Mouse (Mus musculus) hindbrain, embryonic 16.5 days (tissue): ENCODE data around the gene Loxl3. TPM values are rescaled to one million over a fixed set of nuclear protein-coding genes. Genes with fewer than 3 reads are reported as not detected.

Experiments
- ATAC-seq: fragments of 200-750 bp; cut with Nextera tagmentation; 2 replicates; pipeline ENCODE4 v1.8.0; 2017; ENCODE audit warnings: moderate TSS enrichment, moderate library complexity
- H3K27ac ChIP-seq: fragments of 300-500 bp; sonication (generic); 2 replicates; pipeline ENCODE4 v1.5.1; 2014; ENCODE audit warnings: low read depth, mild to moderate bottlenecking, control low read depth, low read length, moderate library complexity
- H3K27me3 ChIP-seq: fragments of 300-500 bp; sonication (generic); replicated peaks from 2 replicates; pipeline ENCODE4 v1.6.1; 2014; ENCODE audit warnings: low read length; ENCODE audit not compliant: control insufficient read depth, insufficient read depth
- H3K36me3 ChIP-seq: fragments of 300-500 bp; sonication (generic); 2 replicates; pipeline ENCODE4 v1.6.1; 2014; ENCODE audit warnings: mild to moderate bottlenecking, low read length, moderate library complexity, mixed read lengths; ENCODE audit not compliant: control insufficient read depth, insufficient read depth
- H3K4me1 ChIP-seq: fragments of 300-500 bp; sonication (generic); 2 replicates; pipeline ENCODE4 v1.6.1; 2014; ENCODE audit warnings: low read depth, low read length; ENCODE audit not compliant: control insufficient read depth, insufficient read depth
- H3K4me2 ChIP-seq: fragments of 300-500 bp; sonication (generic); 2 replicates; pipeline ENCODE4 v1.6.1; 2014; ENCODE audit warnings: mild to moderate bottlenecking, low read length, control low read depth, moderate library complexity
- H3K4me3 ChIP-seq: fragments of 300-500 bp; sonication (generic); 2 replicates; pipeline ENCODE4 v1.5.1; 2014; ENCODE audit warnings: mild to moderate bottlenecking, low read length, control low read depth, moderate library complexity
- H3K9ac ChIP-seq: fragments of 300-500 bp; sonication (generic); 2 replicates; pipeline ENCODE4 v1.6.1; 2014; ENCODE audit warnings: low read depth, mild to moderate bottlenecking, control low read depth, low read length, moderate library complexity
- H3K9me3 ChIP-seq: fragments of 300-500 bp; sonication (generic); 2 replicates; pipeline ENCODE4 v1.6.1; 2014; ENCODE audit warnings: mild to moderate bottlenecking, low read length, moderate library complexity; ENCODE audit not compliant: control insufficient read depth
- WGBS: fragments of 180-500 bp; shearing (Covaris S2); extraction: QIAGEN DNeasy Blood & Tissue Kit; methylation state at CpG from one replicate; pipeline ENCODE4 v1.1.7; 2014; 5-methylcytosine and 5-hydroxymethylcytosine counted together
- polyA plus RNA-seq: library from polyadenylated mRNA; unstranded; fragments of >200 nt; fragmentation: Nextera tagmentation; extraction: Ambion mirVana; gene quantifications from 2 replicates; pipeline ENCODE4 v1.2.1, GENCODE M21; 2015

The Loxl3 gene
- polyA plus RNA-seq, 1 experiment from 2014 or later: 7.1 TPM

DNA sequence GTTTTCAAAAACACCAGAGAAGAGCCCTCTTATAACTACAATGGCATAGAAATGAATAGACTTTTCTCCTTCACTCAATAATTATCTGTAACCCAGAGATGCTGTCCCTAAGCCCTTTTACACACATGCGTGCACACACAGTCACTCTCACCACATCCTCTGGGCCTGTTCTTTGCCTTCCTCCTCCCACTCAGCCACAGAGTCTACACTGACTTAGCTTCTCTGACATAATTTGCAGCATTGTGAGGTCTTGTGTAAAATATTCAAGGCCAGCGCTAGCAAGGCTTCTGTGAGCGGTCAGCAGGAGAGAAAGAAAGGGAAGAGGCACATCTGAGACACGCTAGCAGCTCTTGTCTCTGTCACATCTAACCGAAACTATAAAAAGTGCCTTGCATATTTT lies 20.5 kb upstream of the Loxl3 start:
- Histone ChIP-seq H3K4me2 (no peak overlapping the region), H3K4me1 (no peaks in the 10 kb centered on the region), H3K9me3 (no peaks in the 10 kb centered on the region), H3K27me3 (no peaks in the 10 kb centered on the region), H3K36me3 (no peaks in the 10 kb centered on the region), H3K27ac (no peak overlapping the region), H3K4me3 (no peak overlapping the region), H3K9ac (no peak overlapping the region)
- no peak for ATAC-seq
- 70% methylated on average over 5 of the region's 5 CpGs for WGBS

DNA sequence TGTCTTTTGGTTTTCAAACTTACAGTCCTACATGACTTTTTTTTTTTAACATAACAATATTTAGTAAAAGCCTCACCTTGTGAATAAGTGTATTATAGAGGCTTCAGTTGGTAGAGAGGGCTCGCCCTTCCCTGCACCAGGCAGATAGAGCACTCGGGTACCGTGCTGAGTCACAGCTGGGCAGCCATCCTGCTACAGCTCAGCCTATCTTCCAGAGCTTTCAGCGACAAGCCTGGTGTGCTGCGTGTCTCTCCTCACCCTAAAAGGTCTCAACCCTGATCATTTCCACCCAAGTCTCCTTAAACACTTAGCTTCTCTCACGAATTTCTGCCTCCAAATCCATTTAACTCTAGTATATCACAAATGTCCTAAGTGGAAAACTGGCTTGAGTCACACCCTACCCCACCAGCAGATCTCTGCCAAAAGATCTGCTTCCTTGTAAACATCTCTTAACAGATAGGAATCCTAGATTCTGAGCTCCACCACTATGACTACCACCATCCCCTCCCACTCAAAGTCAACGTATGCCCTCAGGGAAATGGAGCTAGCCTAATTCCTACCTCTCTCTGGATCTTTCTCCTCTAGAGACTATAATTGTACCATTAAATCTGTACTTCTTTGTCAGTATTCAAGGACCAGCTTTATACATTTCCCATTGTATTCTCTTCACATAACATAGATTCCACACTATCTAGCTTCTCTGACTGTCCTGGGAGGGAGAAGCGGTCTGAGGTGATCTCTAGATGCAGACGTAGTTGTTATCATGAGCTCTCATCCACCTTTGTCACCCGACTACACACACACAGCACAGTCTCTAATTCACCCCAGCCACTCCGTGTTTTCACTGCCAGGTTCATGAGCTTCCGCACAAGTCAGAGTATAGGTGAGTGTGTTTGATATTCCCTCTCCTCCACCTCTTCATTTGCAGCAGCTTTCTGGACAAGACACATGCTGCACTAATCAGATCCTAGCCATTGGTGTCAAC lies 19.2 kb upstream of the Loxl3 start:
- Histone ChIP-seq H3K27me3 (no peaks in the 10 kb centered on the region), H3K9me3 (no peaks in the 10 kb centered on the region), H3K27ac (no peak overlapping the region), H3K4me2 (no peak overlapping the region), H3K36me3 (no peaks in the 10 kb centered on the region), H3K4me1 (no peaks in the 10 kb centered on the region), H3K4me3 (no peak overlapping the region), H3K9ac (no peak overlapping the region)
- ATAC-seq: no peak
- 77% methylated on average over 12 of the region's 12 CpGs for WGBS

DNA sequence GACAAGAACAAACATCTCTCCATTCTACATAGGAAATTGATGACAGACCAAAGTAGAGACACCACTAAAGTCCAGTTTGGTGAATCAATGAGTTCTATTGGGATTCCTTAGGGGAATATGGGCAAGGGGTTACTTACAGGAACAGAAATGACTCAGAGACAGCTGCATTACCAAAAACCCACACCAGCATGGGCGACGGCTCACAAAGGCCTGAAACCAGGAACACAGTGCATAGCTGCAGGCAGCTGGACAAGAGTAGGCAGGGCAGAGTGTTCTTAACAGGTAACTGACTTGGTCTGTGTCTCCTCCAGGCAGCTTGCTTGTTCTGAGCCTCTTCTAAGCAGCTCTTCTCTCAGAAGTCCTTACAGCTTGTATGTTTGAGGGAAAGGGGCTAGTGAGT lies 18.2 kb upstream of the Loxl3 start:
- H3K36me3 ChIP-seq: no peaks in the 10 kb centered on the region
- WGBS: 92% methylated on average over 2 of the region's 2 CpGs
- no peaks in the 10 kb centered on the region for H3K27me3 ChIP-seq
- H3K9ac ChIP-seq: no peak overlapping the region
- no peak for ATAC-seq
- no peak overlapping the region for H3K4me2 ChIP-seq
- H3K4me3 ChIP-seq: no peak overlapping the region
- no peaks in the 10 kb centered on the region for H3K4me1 ChIP-seq
- no peak overlapping the region for H3K27ac ChIP-seq
- H3K9me3 ChIP-seq: no peaks in the 10 kb centered on the region

DNA sequence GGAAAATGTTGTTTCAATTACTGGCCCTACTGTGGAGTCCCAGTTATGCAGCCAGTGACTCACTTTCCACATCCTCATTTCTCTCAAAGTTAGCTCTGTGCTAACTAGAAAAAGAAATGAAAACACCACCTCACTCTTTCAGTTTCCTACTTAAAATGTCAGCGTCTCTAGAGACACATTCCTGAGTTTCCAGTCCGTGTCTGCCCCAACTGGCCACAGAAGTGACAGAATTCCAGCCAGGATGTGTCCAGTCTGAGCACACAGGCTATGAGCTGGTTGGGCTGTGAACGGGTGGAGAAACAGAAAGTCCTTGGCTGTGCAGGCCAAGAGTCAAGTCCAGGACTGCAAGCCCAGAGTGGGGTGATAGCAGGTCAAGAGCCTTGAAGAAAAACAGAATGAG lies 16.8 kb upstream of the Loxl3 start:
- no peak overlapping the region for H3K27ac ChIP-seq
- H3K4me1 ChIP-seq: no peaks in the 10 kb centered on the region
- H3K4me3 ChIP-seq: no peak overlapping the region
- no peaks in the 10 kb centered on the region for H3K9me3 ChIP-seq
- no peak overlapping the region for H3K9ac ChIP-seq
- 76% methylated on average over 3 of the region's 3 CpGs for WGBS
- no peak for ATAC-seq
- no peaks in the 10 kb centered on the region for H3K36me3 ChIP-seq
- H3K27me3 ChIP-seq: no peaks in the 10 kb centered on the region
- H3K4me2 ChIP-seq: no peak overlapping the region

DNA sequence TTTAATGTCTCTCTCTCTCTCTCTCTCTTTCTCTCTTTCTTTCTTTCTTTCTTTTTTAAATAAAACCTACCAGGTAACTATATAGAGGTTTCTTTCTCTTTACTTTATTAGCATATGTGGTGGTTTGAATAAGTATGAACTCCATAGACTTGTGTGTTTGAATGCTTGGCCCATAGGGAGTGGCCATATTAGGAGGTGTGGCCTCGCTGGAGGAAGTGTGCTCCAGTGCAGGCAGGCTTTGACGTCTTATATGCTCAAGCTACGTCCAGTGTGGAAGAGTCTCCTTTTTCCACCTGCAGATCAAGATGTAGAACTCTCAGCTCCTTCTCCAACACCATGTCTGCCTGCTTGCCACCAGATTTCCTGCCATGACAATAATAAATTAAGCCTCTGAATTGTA lies 14.9 kb upstream of the Loxl3 start:
- no peak for ATAC-seq
- Histone ChIP-seq H3K4me1 (no peaks in the 10 kb centered on the region), H3K4me3 (no peak overlapping the region), H3K4me2 (no peak overlapping the region), H3K27ac (no peak overlapping the region), H3K27me3 (no peaks in the 10 kb centered on the region), H3K9ac (no peak overlapping the region), H3K9me3 (no peaks in the 10 kb centered on the region), H3K36me3 (no peaks in the 10 kb centered on the region)
- 75% methylated on average over 3 of the region's 3 CpGs for WGBS

DNA sequence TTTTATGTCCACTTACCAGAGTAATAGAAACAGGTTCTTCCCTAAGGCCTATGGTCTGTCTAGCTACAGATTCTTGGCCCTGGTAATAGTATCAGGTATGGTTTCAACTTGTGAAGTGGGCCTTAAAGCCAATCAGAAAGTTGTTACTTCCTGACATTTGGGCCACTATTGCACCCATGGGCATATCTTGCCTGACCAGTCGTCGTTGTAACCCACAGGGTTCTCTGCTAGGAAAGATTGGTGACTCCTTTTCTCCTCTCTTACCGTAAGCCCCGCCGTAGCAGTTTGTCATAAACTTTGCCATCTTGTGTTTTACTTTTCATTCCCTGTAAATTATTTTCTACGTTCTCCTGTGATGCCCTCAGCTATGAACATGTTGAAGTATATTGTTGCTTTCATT lies 13.9 kb upstream of the Loxl3 start:
- Histone ChIP-seq H3K4me3 (no peak overlapping the region), H3K4me2 (no peak overlapping the region), H3K27me3 (no peaks in the 10 kb centered on the region), H3K27ac (no peak overlapping the region), H3K4me1 (no peaks in the 10 kb centered on the region), H3K9ac (no peak overlapping the region), H3K36me3 (no peaks in the 10 kb centered on the region), H3K9me3 (no peaks in the 10 kb centered on the region)
- ATAC-seq: no peak
- WGBS: 90% methylated on average over 6 of the region's 6 CpGs

DNA sequence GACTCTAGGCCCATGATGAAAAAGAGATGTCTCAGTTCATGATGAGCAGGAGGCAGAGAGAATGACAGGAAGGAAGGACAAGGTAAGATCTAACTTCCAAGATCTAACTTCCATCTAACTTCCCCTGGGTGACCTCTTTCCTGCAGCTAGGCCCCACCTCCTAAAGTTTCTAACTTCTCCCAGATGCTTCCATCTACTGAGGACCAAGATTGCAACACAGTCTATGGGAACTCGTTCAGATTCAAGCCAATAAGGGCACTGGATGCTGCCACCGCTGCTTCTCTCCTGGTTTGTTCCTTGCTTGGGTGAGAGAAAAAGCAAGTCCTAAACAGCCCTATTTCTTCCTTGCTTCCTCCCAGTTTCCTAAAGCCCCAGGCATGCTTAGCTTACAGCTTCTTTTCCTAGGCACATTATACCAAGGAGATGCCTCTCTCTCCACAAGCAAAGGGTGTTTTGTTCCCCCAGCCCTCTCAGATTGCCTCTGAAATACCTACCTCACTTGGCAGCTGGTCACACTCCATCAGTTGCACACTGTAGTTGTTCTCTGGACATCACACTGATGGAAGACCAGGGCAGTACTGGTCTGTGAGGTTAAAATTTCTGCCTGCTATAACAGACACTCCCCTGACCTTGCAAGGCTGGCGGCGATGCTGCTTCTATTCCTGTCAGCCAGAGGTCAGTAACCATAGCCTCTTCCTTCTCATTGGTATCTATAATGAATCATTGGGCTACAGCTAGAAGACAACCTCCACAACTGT lies 13.0 kb upstream of the Loxl3 start:
- no peak overlapping the region for H3K27ac ChIP-seq

DNA sequence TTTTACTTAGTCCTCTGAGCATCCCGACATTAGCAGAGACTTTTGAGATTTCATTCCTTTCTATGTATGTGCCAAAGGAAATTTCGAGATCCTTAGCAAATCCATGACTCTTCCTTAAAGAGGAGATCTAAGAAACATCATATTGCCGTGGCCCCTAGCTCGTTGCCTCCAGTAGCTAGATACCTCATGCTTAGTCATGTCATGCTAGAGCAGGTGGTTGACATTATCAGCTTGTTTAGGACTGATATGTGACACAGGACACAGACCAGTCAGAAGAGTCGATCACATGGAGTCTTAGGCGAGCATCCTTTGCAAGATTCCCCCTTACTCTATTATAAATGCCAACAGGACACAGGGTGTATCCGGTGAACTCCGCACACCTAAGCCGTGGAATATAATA lies 11.0 kb upstream of the Loxl3 start:
- Histone ChIP-seq H3K27ac (no peak overlapping the region), H3K4me2 (no peak overlapping the region), H3K36me3 (no peaks in the 10 kb centered on the region), H3K9ac (no peak overlapping the region), H3K4me3 (no peak overlapping the region), H3K9me3 (no peaks in the 10 kb centered on the region), H3K4me1 (no peaks in the 10 kb centered on the region), H3K27me3 (no peaks in the 10 kb centered on the region)
- ATAC-seq: no peak
- WGBS: 89% methylated on average over 9 of the region's 9 CpGs

More for the DNA sequence above, 13.0 kb upstream of the Loxl3 start:
- no peak overlapping the region for H3K9ac ChIP-seq
- WGBS: 83% methylated on average over 4 of the region's 4 CpGs
- no peaks in the 10 kb centered on the region for H3K27me3 ChIP-seq
- ATAC-seq: no peak
- no peaks in the 10 kb centered on the region for H3K36me3 ChIP-seq
- H3K4me3 ChIP-seq: no peak overlapping the region
- no peak overlapping the region for H3K4me2 ChIP-seq
- H3K9me3 ChIP-seq: no peaks in the 10 kb centered on the region
- H3K4me1 ChIP-seq: no peaks in the 10 kb centered on the region

DNA sequence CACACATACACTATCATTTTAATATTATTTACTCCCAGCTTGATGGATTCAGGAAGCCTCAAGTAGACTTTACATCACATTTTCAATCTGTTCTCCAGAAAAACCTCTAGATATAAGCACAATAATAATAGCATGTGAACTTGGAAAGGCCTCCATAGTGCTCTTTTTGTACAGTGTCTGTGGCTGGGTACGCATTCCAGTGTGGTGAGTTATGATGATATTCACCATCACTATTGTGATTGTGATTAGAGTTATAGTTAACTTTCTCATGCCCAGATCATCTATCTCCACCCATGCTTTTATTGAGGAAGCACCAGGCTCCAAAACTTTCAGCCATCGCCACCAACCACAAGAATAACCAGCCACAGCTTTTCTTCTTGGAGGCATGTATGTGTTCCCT lies 10.2 kb upstream of the Loxl3 start:
- Histone ChIP-seq H3K4me3 (no peak overlapping the region), H3K27me3 (no peaks in the 10 kb centered on the region), H3K27ac (no peak overlapping the region), H3K9me3 (no peaks in the 10 kb centered on the region), H3K4me2 (no peak overlapping the region), H3K9ac (no peak overlapping the region), H3K4me1 (no peaks in the 10 kb centered on the region), H3K36me3 (no peaks in the 10 kb centered on the region)
- ATAC-seq: no peak
- WGBS: 87% methylated on average over 2 of the region's 2 CpGs
